Mouse (Mus musculus): Measurements from ENCODE around the gene Fgfr2. TPM values are rescaled to one million over a fixed set of nuclear protein-coding genes. Genes with fewer than 3 reads are reported as not detected.
A peak's percentile ranks its signal among the peaks of the same experiment; 100 is the strongest.

The Fgfr2 gene
- polyA plus RNA-seq, 1 experiment from 2014 or later, result 11.2 TPM

- H3K4me3 ChIP-seq (ENCODE audit: low read depth, low read length), result no peak overlapping the region
- H3K4me2 ChIP-seq (ENCODE audit: low read depth, low read length), result no peak overlapping the region
- H3K27me3 ChIP-seq (ENCODE audit: insufficient read depth, low read length), result no peaks in the 10 kb centered on the region
- H3K9ac ChIP-seq (replicated peaks), result no peak overlapping the region
- TF ChIP-seq CTCF (IDR thresholded peaks at IDR 0.05; ENCODE audit: low read depth) (no peak), EP300 (IDR thresholded peaks at IDR 0.05; ENCODE audit: low read depth) (no peak)
- H3K9me3 ChIP-seq (ENCODE audit: low read length), result no peaks in the 10 kb centered on the region
- H3K36me3 ChIP-seq (replicated peaks; ENCODE audit: insufficient read depth, low read length), result no peaks in the 10 kb centered on the region
- H3K27ac ChIP-seq (ENCODE audit: low read depth), result peak overlapping the region; percentile 55; the same call in 1 of the 2 replicates
- ATAC-seq (peak; percentile 25; the same call in 1 of the 2 replicates), DNase-seq (no peak)
- H3K4me1 ChIP-seq (ENCODE audit: insufficient read depth), result peaks cover 39% of the 10 kb centered on the region
- WGBS (ENCODE audit: insufficient replicate concordance), result 49% methylated on average over 6 of the region's 6 CpGs
Measured at GRCm38 (mm10) chr7:132307722-132308271, 815.4 kb downstream of the Fgfr2 start.

DNA sequence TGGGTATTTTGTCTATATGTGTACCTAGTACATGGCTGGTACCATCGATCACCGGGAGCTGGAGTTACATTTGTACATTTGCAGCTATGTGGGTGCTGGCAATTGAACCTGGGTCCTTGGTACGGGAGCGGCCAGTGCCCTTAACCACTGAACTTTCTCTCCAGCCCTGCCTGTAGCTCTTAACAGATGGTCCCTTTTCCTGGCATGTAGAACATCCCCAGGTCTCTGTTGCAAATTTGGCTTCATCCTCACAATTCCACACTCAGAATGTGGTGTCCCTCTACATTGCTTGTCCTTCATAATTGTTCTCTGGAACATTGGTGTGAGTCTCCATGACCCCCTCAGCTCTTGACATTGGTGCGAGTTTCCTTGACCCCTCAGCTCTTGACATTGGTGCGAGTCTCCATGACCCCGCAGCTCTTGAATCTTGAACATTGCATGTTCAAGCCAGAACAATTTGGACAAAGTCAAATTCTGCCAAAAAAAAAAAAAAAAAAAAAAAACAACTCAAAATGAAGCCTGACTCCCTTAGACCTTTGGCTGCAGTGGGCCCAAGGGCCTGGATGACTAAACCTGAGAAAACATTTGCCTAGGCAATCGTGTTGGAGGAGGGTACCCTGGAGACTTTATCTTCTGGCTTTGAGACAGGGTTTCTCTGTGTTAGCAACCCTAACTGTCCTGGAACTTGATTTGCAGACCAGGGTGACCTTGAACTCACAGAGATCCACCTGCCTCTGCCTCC is 816.3 kb downstream of the Fgfr2 start:
- H3K4me1 ChIP-seq (ENCODE audit: insufficient read depth), result peaks cover 39% of the 10 kb centered on the region
- no peak overlapping the region for H3K9ac ChIP-seq (replicated peaks)
- no peak overlapping the region for H3K27ac ChIP-seq (ENCODE audit: low read depth)
- H3K27me3 ChIP-seq (ENCODE audit: insufficient read depth, low read length), result no peaks in the 10 kb centered on the region
- TF ChIP-seq EP300 (IDR thresholded peaks at IDR 0.05; ENCODE audit: low read depth) (no peak), CTCF (IDR thresholded peaks at IDR 0.05; ENCODE audit: low read depth) (no peak)
- no peak overlapping the region for H3K4me3 ChIP-seq (ENCODE audit: low read depth, low read length)
- H3K4me2 ChIP-seq (ENCODE audit: low read depth, low read length), result no peak overlapping the region
- 80% methylated on average over 8 of the region's 8 CpGs for WGBS (ENCODE audit: insufficient replicate concordance)
- ATAC-seq (no peak), DNase-seq (no peak)
- no peaks in the 10 kb centered on the region for H3K36me3 ChIP-seq (replicated peaks; ENCODE audit: insufficient read depth, low read length)
- H3K9me3 ChIP-seq (ENCODE audit: low read length), result no peaks in the 10 kb centered on the region

DNA sequence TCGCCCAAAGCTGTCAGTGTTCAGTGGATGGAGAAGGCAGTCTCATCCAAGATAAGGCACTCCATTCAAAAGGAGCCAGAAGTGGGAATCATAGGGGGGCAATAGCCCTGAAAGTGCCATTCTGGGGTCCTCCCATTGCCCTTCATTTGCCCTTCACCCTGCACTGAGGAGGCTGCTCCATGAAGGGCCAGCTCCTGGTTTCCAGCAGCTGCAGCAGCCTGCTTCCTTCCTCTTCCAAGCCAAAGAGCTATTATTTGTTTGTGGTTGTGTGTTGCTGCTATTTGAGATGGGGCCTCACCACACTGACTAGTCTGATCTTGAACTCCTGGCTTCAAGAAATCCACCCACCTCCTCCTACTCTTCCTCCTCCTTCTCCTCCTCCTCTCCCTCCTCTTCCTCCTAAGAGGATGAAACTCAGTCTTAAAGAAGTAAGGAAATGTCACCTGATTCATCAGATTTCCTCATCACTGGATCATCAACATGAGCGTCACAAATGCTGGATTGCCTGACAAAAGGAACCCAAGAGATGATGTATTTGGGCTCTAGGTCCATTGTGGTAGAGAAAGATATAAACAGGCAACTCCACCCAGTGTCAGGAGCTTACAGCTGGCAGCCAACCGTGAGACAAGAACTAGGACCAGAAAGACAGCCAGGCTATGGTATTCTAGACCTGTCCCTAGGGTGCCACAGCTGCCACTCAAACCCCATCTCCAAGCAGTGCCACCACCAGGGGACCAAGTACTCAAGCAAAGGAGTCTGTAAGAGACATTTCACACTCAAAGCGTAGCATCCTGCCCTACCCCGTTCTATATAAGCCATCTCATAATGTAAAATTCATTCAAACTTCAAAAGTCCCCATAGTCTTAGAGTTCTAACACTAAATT is 817.4 kb downstream of the Fgfr2 start:
- Histone ChIP-seq H3K9ac (replicated peaks) (no peak overlapping the region), H3K36me3 (replicated peaks; ENCODE audit: insufficient read depth, low read length) (no peaks in the 10 kb centered on the region), H3K27me3 (ENCODE audit: insufficient read depth, low read length) (no peaks in the 10 kb centered on the region), H3K4me1 (ENCODE audit: insufficient read depth) (peaks cover 39% of the 10 kb centered on the region), H3K4me2 (ENCODE audit: low read depth, low read length) (no peak overlapping the region), H3K27ac (ENCODE audit: low read depth) (no peak overlapping the region), H3K9me3 (ENCODE audit: low read length) (no peaks in the 10 kb centered on the region), H3K4me3 (ENCODE audit: low read depth, low read length) (no peak overlapping the region)
- ATAC-seq (no peak), DNase-seq (peak; percentile 49)
- 62% methylated on average over 5 of the region's 5 CpGs for WGBS (ENCODE audit: insufficient replicate concordance)
- TF ChIP-seq CTCF (IDR thresholded peaks at IDR 0.05; ENCODE audit: low read depth) (peak; percentile 35), EP300 (IDR thresholded peaks at IDR 0.05; ENCODE audit: low read depth) (no peak)

DNA sequence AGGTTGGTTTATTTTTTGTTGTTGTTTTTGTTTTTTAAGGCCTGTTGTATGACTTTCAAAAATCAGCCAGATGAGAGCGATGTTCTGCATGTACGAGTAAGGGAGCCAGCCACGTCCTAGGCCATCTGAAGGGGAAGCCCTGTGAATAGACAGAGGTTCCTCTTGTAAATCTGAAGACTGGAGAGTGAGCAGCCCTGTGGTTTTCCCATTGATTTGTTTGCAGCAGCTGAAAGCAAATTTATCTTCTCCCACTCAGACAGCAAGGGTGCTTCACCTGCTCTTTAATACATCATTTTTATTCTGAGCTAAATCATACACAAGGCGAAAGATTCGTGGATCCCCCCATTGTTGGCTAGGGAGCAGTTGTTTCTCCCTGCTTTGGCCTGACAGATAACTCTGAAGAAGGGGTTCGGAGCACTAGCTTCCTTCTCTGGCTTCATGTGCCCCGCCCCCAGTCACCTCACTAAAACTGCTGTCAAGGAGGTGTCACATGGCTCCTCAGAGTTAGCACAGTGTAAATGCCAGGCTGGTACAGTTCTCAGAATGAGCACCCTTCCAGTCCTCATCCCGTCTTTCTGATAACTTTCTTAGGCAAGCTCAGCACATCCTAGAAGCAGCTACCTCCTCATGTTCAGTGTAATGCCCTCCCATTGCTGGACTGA is 818.6 kb downstream of the Fgfr2 start:
- 31% methylated on average over 8 of the region's 8 CpGs for WGBS (ENCODE audit: insufficient replicate concordance)
- no peaks in the 10 kb centered on the region for H3K9me3 ChIP-seq (ENCODE audit: low read length)
- no peak for DNase-seq
- no peaks in the 10 kb centered on the region for H3K36me3 ChIP-seq (replicated peaks; ENCODE audit: insufficient read depth, low read length)
- H3K4me2 ChIP-seq (ENCODE audit: low read depth, low read length), result no peak overlapping the region
- no peak overlapping the region for H3K4me3 ChIP-seq (ENCODE audit: low read depth, low read length)
- no peak overlapping the region for H3K27ac ChIP-seq (ENCODE audit: low read depth)
- H3K9ac ChIP-seq (replicated peaks), result no peak overlapping the region
- TF ChIP-seq EP300 (IDR thresholded peaks at IDR 0.05; ENCODE audit: low read depth), result no peak
- TF ChIP-seq CTCF (IDR thresholded peaks at IDR 0.05; ENCODE audit: low read depth), result no peak
- H3K4me1 ChIP-seq (ENCODE audit: insufficient read depth), result peaks cover 39% of the 10 kb centered on the region
- H3K27me3 ChIP-seq (ENCODE audit: insufficient read depth, low read length), result no peaks in the 10 kb centered on the region
- no peak for ATAC-seq

GRCm38 (mm10) chr7:132303988-132304387 is 819.2 kb downstream of the Fgfr2 start:
- WGBS (ENCODE audit: insufficient replicate concordance), result 23% methylated on average over 7 of the region's 7 CpGs
- Histone ChIP-seq H3K9ac (replicated peaks) (no peak overlapping the region), H3K4me3 (ENCODE audit: low read depth, low read length) (no peak overlapping the region), H3K4me1 (ENCODE audit: insufficient read depth) (peaks cover 34% of the 10 kb centered on the region), H3K27ac (ENCODE audit: low read depth) (no peak overlapping the region), H3K27me3 (ENCODE audit: insufficient read depth, low read length) (no peaks in the 10 kb centered on the region), H3K36me3 (replicated peaks; ENCODE audit: insufficient read depth, low read length) (no peaks in the 10 kb centered on the region), H3K4me2 (ENCODE audit: low read depth, low read length) (no peak overlapping the region), H3K9me3 (ENCODE audit: low read length) (no peaks in the 10 kb centered on the region)
- no peak for TF ChIP-seq EP300 (IDR thresholded peaks at IDR 0.05; ENCODE audit: low read depth)
- no peak for TF ChIP-seq CTCF (IDR thresholded peaks at IDR 0.05; ENCODE audit: low read depth)
- no peak for DNase-seq
- ATAC-seq, result no peak

Data from liver, postnatal 0 days (tissue).